Mouse (Mus musculus): ENCODE measurements around the gene Zfyve27.

DNA sequence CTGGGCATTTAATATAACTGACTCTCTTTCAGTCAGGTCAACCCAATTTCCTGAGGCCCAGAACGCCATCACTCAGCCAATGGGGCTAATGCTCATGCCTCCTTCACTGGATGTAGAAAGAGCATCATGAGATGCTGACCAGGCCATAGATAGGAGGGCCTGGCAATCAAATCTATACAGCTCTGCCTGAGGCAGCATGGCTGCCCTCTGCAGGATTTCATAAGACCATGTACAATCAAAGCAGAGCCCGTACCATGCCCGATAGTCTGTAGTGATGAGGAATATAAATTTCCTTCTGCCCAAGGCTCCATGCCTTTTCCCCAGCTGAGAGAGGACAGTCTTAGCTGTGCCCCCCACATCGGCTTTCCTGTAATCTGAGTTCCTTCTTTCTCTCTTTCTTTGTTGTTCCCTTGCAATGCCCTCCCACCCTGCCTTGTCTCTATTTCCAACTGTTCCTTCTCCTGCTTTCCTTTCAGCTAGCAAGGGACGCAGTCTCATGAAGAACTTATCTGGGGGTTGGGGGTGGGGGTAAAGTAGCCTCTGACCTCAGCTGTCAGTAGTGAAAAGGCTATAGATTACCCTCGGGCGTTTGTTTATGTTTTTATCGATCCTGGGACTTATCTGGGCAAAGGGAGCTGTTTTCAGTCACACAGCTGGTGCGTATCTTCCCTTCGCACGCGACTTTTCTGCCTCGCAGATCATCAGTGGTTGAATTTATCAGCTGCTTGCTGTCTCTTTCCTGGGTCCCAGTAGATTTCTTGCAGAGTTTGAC lies 5.3 kb upstream of the Zfyve27 start:
- TF ChIP-seq CTCF (IDR thresholded peaks at IDR 0.05; ENCODE audit: extremely low read depth, insufficient read depth, insufficient read length, insufficient replicate concordance) = no peak
- no peak for TF ChIP-seq POLR2A (IDR thresholded peaks at IDR 0.05; ENCODE audit: low read depth, low read length)

All from spleen, adult 2 months (tissue).